Mouse (Mus musculus) fibroblast of lung, adult 2 months (primary cell): Measurements from ENCODE around the gene Gfra4.

Experiments used
- DNase-seq: peaks from one replicate; pipeline ENCODE4 v3.0.0-alpha.2; 2011; ENCODE audit warnings: low read depth

The Gfra4 gene

DNA sequence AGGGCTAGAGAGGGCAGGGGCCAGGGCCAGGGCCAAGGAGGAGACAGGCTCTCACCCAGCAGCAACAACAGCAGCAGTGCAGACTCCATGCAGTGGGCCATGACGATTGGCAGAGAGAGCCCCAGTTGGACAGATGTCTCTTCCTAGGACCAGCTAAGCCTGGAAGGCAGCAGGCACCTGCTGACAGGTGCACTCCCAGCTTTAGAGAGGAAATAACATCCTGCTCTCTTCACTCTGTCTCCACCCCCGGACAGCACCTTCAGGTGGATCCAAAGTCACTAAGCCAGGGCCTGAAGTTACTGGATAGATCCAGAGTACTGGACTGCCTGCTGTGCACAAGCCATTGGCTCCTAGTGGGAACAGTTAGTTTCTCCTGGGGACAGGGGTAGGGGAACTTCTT is at the start of gene Gfra4:
Gene Gfra4 (minus strand): TSS at position 101 of the 400 bp plus-strand sequence.
- no peak for DNase-seq

DNA sequence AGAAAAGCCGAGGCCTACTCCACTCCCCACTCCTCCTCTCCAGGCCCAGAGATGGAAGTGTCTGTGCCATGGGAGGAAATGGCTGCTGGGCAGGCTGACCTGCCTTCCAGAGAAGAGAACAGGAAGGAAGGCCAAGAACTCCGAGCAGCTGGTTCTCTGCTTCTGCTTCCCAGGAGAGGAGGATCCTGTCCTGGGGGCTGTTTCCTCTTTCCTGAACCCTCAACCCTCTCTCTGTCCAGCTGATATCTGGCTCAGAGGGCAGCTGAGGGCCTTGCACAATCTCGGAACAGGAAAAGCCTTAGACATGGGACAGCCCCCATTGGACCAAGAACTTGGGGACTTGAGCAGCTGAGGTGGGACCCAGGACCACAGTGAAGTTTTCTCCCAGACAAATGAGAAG is 48.0 kb upstream of the Gfra4 start:
- no peak for DNase-seq

GRCm38 (mm10) chr2:131089634-131090033 is 46.7 kb upstream of the Gfra4 start:
- DNase-seq, result no peak

DNA sequence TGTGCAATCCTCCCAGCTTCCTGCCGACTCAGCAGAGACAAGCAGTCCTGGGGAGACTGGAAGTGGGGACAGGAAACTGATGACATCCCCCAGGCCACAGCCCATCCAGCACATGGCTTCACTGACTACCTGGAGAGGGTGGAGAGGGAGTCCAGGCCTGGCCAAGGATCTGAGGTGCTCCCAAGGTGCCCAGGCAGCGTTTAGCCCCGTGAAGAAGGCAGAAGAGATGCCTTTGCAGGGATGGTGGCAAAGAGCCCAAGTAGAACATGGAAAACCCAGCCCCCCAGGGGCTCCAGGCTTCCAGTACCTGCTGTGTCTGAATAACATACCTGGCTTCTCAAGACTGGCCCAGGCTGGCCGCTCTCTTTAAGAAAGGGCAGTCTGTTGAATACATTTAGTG is 45.7 kb upstream of the Gfra4 start:
- DNase-seq, result no peak

DNA sequence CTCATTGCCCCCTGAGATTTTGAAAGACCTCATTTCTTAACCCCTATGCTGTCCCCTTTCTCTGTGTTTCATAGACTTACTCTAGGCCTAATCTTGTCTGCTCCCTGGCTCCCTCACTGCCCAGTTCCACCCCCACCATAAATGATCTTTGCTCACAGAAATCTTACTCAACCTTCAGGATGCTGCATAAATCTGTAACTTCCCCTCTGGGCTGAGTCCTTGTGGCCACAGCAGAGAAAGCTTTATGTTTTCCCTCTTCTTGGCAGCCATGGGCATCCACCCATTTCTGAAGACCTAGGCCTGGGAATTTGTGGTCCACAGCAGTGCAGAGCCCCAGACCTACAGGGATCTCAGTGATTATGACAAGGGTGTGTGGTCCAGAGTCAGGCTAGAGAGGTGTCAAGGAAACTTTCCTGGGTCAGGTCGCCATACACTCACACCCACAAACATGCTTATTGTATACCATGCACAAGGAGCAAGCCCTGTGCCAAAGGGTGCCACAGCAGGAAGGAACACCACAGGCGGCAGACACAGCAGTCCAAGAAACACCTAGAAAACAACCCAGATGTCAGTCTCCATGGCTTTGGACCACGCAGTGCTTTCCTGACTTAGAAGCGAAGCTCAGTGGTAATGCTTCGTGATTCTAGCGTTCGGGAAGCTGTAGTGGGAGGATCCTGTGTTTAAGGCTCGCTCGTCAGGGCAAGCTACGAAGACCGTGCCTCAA is 43.9 kb upstream of the Gfra4 start, which contains the start of gene Siglec1:
Gene Siglec1 (minus strand): TSS at position 99 of the 724 bp plus-strand sequence.
- no peak for DNase-seq

GRCm38 (mm10) chr2:131084206-131084605 is 41.3 kb upstream of the Gfra4 start:
- no peak for DNase-seq

DNA sequence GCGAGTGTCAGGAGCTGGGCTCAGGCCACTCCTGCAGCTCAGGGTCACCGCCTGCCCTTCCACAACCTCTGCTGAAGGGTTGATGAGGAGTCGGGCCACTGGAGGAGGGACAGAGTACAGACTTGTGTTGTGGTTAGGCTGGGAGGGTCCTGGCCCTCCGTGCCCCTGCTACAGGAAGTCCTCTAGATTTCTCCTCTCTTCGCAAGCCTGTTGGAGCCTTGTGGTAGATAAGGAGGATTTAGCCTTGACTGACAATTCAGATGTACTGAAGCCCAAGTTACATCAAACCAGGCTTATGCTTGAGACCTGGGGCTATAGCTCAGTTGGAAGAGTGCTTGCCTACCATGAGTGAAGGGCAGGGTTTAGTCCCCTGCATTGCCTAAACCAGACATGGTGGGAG is 37.6 kb upstream of the Gfra4 start:
- DNase-seq, result no peak

DNA sequence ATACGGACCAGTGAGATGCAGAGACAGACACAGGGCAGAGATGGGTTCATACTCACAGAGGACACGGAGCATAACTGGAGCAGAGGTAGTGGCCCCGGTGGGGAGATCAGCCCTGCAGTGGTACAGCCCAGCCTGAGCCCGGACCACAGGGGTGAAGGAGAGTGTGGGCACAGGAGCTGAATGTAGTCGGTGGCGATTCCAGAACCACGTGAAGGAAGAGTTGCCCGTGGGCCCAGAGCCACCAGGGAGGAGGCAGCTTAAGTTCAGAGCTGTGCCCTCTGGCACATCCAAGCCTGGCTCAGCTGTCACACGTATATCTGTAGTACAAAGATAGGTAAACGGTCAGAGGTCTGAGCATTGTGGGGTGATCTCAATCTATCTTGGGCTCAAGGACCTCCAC is 29.6 kb upstream of the Gfra4 start:
- DNase-seq, result no peak

DNA sequence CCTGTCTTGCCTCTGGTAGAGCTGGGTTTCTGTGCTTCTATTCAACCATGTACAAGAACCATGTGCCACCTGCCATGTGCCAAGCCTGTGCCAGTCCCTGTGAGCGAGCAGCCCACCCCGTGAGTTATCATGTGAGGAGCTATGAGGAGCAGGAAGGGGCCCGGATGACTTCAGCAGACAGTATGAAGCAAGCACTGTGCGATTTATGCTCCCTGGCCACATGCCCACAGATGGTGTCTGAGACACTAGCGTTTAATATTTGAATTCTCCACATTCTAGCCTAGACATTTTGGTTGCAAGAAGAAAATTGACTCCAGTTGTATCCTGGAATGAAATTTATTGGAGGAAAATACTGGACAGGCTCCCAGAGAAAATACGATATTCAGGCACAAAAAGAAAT is 24.6 kb upstream of the Gfra4 start:
- DNase-seq, result no peak

DNA sequence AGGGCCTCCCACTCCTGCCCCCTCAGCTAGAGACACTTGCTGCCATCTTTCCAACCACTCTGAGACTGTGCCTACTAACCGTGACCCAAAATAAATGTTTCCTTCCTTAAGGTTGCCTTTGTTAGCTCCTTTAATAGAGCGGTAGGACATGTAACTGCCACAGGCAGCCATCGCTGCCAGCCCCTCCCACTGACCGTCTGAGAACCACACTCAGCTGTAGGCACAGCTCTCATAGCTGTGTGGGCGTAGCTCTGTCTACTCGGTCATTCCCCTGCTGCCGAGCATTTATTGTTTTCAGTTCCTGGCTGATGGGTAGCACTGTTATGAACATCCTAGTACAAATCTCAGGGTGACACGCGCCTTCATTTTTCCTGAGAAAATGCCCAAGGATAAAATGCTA is 23.5 kb upstream of the Gfra4 start:
- no peak for DNase-seq

- no peak for DNase-seq
Measured at GRCm38 (mm10) chr2:131063404-131063864, 20.5 kb upstream of the Gfra4 start, which contains the start of gene Adam33. Adam33 (minus strand) TSS chr2:131063814.

DNA sequence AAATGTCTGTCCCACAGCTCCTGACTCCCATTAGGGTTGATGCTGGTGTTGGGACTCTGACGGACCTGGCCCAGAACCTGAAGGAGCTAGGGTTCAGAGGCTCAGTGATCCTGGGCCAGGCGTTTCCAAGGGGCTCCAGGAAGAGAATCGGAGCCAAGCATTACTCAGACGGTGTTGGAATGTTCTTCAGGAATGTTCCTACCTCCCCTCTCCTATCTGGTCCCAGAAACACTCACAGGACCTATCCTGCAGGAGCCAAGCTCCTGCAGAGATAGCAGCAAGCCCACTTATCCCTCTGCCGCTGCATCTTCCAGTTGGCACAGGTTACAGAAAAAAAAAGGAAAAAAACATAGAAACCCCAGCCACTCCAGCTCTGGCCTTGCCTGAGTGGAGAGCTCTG is 18.7 kb upstream of the Gfra4 start:
- DNase-seq, result no peak

DNA sequence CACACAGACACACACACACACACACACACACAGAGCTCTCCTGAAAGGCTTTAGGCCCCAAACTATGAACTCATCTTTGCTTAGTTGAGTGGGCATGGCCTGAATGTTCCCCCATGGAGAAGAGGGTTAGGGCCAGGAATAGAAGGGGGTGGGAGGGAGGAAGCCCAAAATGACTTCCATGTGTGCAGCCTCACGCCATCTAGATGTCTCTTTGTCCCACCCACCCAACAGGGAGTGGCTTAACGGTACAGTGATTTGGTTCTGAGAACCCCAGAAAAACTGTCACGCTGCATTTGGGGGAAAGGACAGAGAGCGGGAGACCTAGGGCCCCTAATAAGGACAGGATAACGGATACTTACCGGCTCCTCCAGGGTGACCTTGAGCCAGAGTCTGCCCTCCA is 17.9 kb upstream of the Gfra4 start:
- DNase-seq, result no peak

- no peak for DNase-seq
Measured at GRCm38 (mm10) chr2:131059781-131060540, 17.1 kb upstream of the Gfra4 start.

- DNase-seq, result peak; percentile 51
Measured at GRCm38 (mm10) chr2:131059377-131059776, 16.5 kb upstream of the Gfra4 start.

- no peak for DNase-seq
Measured at GRCm38 (mm10) chr2:131058672-131059071, 15.8 kb upstream of the Gfra4 start.

DNA sequence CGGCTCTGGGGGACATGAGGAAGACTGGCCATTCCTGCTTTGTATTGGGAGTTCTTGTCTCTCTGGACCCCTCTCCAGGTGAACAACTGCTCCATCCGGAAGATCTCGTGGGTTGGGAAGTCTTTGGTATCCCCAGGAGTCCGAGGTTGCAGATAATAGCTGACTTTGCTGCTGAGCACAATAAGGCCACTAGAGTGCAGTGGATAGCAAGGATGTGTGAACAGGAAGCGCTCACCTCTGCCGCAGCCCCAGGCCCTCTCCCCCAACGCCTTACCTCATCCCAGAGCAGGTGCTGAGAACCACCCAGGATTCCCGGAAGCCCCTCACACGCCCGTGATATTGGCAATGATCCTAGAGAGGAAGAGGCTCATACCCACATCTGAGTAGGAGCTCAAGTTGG is 13.3 kb upstream of the Gfra4 start:
- DNase-seq, result no peak

GRCm38 (mm10) chr2:131055631-131056030 is 12.7 kb upstream of the Gfra4 start:
- DNase-seq, result no peak

DNA sequence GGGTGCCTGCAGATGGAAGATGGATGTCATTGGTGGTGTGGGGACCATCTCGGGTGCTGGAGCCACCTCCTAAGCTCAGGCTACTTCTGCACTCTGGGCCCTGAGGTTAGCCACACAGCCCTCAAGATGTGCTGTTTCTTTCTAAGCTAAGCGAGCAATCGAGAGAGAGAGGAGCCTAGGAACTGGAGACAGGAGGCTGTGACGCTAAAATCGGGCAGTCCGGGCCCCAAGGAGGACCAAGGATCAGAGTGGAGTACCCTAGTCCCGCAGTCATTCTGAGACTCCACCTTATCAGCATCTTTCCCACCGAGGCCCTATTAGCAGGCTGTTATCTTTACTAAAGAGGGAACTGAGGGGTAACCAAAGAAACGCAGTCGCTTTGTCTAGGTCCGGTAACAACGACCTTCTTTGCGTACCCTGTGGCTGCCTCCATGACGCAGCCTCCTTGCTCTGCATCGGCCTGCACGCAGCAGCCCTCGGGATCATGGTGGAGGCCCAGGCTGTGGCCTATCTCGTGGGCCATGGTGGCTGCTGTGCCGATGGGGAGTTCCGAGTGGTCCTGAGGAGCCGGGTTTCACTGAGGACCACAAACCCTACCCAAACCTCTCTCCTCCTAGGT is 11.9 kb upstream of the Gfra4 start:
- DNase-seq, result no peak

DNA sequence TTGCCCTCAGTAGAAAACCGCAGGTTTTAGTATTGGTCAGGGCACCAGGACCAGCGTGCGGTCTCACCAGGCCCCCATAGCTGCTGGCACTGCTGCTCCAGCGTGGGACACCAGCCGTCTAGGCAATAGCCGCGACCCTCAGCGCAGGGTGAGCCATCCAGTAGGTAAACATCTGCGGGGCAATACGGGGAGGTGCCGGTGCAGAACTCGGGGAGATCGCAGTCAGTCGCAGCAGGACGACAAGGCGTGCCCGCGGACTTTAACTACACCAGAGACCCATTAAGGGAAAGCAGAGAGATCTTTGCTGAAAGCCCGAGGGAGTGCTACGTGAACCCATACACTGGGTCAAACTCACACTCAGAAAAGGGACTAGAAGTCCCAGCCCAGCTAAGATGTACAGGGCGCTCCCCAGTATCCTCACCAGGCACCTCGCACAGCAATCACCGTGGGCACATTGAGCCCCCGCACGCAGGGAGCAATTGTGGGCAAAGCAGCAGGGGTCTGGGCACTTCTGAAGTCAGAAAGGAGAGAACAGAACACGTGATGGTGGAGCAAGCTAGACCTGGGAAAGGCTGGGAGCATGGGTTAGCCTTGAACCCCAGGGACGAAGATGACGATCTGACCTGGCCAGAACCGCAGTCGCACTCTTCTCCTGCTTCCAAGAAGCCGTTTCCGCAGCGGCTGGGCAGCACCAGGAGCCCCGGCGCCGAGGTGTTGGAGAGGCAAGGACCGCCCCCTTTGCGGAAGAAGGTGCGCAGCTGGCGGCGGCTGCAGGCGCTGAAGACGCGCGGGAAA is 11.2 kb upstream of the Gfra4 start:
- DNase-seq, result no peak

DNA sequence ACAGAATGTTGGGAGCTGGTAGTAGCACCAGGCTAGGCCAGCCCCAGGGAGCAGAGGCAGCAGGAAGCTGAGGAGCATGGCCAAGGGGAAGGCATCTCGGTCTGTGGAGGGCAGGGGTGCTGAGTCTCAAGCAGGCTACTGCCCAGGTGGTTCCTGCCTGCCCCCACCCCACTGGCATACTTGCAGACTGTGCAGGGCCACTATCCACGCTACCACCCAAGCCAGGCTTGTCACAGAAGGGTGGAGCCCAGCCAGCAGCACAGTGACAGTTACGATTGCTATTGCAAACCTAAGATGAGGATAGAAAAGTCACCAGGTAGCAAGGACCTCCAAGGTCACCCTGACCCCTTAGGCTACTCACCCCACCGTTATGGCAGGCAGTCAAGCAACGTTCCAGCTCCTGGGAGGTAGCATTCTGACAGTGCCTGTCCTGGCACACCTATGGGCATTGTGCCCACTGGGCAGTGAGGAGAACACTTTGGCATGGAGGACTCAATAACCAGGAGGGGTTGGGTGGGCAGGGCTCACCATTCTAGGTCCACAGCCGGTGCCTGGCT is 10.1 kb upstream of the Gfra4 start:
- DNase-seq, result no peak

DNA sequence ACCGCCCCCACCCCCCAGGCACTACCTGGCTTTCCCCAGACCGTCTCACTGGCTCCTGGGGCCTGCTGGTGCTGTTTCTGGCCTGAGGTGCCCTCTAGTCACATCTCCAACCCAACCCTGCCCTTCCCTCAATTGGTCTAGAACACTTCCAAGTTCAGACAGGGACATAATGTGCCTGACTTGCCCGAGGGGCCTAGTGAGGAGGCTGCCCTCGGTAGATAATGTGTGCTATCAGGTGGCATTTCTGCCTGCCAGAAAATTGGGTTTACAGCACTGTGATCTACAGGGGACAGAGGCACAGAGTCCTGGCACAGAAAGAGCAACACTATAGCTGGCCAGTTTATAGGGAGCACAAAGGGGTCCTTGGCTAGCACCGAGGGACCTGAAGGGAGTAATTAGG is 9.2 kb upstream of the Gfra4 start:
- no peak for DNase-seq
